Mouse (Mus musculus) WW6 (cell line): ENCODE measurements around the gene Spag5.

ENCODE experiments used
- DNase-seq: peaks from one replicate; pipeline ENCODE4 v3.0.0-alpha.2; 2013; ENCODE audit warnings: low read depth, low spot score

Gene Spag5

DNA sequence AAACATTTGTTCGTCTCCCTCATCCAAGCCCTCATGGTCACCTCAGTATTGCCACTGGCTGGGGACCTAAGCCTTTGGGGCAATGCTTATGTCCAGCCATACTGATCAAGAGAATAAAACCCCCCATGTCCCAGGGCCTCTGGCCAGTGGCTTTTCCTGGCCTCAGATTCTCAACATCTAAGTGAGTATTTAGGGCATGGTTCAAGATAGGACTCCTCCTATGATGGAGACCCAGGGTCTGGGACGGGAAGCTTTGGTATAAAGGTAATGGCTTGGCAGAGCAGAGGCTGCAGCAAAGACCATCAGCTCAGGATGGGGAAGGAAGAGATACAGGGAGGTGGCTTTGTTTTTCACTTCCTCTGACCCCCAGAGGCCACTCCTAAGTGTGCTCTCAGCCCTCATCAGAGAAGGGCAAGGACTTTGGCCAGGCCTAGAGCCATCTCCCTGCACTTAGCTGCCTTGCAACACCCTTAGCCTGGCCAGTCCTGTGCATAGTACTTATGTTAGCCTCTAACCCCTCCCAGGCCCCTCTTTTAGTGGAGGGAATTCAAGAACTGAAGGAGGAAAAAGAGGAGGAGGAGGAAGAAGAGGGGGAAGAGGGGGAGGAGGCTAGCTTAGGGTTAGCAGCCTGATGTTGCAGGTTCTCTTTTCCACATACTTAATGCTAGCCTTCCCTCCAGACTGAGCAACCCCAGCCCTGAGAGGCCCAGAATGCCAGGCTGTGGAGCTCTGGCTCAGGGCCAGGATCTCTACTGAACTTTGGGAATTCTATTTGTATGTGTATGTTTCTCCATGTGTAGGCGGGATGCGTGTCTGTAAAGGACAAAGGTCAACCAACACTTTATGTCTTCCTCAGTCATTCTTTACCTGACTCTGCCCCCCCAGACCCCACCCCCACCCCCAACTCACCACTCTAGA, 48.4 kb downstream of the Spag5 start:
- DNase-seq: no peak

DNA sequence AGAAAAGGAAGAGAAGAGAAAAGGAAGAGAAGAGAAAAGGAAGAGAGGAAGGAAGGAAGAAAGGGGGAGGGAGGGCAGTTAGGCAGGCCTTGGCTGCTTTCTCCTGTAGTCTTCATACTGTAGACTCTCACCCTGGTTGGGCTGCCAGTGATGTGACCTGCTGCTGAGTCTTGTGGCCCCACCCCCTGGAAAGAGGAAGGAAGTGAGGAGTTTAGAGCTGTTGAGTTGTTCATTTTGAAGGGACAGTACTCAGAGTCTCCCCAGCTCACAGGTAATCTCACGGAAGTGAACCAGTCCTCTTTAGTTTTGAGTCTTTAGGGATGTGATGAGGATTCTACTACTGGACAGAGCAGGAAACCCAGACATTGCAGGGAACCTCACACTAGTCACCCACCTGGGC, 51.8 kb downstream of the Spag5 start:
- no peak for DNase-seq

DNA sequence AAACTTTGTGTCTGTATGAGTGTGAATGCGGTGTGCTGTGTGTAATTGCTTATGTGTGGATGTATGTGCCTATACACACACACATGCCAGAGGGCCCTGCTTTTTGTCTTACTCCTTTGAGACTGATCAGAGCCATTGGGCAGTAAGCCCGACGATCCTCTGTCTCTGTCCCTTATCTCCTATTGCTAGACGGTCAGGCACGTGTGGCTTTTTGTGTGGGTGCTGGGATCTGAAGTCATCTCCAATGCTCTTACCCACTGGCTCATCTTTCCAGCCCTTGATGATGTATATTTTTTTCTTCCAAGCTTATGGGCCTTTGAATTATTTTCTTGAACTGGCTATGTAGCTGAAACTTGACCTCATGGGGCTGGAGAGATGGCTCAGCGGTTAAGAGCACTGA, 53.6 kb downstream of the Spag5 start:
- DNase-seq: no peak

DNA sequence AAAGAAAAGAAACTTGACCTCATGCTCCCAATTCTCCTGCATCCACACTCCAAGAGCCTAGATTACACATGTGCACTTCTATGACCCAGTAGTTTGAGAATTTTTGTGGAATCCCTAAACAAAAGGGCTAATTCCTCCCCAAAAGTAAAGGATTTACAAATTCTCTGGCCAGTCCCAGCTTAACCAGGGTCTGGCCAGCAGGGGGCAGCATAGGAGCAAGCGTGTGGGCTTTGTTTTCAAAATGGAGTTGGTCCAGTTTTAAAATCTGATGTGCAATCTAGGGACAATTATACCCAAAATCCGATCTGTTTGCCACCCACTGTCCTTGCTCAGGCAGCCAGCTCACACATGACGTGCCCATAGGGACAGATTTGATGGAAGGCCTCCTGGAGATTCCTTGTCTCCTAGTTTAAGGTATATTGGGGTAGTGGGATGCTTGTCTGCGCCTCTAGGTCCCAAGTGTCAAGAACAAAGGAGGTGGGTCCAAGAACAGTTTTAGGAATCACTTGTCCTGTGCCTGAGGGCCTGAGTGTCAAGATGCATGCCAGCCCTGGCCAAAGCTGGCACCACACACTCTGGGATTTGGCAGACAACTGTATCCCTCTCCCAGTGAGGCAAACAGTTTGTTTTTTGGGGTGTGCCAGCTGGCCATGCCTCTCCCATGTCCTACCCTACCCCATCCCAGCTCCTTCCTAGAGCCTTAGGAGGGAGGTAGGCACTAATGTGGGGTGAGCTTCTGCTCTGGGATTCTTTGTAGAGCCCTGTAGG, 54.3 kb downstream of the Spag5 start:
- DNase-seq: no peak

DNA sequence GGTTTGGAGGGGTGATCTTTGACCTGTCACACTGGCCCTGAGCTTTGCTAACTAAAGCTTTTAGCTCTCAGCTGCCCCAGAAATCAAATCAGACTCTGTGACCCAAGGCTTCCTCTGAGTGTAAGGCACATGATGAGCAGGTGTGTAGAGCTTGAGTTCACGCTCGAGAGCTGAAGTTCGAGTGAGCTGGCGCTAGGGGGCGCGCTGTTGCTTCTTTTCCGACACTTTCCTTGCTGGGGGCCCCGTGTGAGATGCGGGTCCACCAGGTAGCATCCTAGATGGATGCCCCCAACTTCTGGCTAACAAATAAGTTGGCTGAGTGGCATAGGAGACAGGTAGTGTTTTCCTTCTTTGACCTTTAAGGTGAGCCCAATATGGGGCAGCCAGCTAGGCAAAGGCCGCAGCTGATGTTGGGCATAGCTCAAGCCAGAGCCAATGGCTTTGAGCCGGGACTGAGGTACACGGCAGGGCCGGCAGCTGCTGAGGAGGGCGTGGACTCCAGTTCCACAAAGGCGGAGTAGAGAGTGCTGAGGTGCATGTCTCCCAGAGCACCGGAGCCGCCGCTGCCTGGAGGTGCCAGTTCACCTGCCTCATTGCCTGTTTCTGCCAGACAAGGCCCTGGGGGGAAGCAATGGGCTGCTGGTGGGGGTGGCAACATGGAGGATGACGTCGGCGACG, 57.1 kb downstream of the Spag5 start:
- peak; percentile 78 for DNase-seq

DNA sequence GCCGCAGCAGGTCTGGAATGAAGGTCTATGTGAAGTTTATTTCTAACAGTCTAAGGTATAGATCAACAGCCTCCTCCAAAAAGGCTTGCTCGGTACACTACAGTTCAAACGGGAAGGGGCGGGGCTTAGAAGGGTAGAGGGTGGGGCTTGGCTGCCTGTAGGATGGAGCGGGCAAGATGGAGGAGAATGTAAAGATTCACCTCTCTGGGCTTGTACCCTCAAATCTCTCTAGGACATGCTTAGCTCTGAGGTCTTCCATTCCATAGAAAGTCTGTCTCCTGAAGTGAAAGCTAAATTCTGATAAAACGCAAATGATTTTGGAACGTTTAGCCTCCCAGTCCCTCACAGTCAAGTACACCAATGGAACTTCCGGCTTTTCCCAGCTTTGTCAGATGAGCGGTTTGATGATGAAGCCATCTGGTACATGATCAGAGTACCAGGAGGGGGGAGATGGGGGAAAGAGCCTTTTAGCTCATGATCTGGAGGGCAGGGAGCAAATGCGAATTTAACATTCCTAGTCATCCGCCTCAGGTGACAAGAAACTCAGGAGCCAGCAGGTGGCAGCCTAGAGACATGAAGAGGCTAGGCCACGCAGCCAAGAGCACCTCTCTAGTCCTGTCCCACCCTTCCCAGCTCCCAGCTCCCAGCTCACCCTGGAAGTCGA, 58.9 kb downstream of the Spag5 start:
- DNase-seq: peak; percentile 79

DNA sequence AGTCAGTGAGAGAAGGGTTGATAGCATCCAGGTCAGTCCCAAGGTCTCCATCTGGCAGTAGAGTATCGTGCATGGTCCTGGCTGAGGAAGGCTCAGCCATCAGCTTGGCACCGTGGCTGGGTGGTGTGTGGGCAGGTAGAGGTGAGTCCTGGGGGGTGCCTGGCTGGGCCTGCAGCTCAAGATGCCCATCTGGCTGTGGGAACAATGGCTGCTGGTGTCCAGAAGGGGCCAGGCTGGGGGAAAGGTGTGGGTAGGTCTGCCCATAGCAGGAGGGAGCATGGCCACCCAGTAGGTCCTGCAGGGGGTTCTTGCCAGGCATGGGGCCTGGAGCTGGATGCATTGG, 59.4 kb downstream of the Spag5 start:
- no peak for DNase-seq

DNA sequence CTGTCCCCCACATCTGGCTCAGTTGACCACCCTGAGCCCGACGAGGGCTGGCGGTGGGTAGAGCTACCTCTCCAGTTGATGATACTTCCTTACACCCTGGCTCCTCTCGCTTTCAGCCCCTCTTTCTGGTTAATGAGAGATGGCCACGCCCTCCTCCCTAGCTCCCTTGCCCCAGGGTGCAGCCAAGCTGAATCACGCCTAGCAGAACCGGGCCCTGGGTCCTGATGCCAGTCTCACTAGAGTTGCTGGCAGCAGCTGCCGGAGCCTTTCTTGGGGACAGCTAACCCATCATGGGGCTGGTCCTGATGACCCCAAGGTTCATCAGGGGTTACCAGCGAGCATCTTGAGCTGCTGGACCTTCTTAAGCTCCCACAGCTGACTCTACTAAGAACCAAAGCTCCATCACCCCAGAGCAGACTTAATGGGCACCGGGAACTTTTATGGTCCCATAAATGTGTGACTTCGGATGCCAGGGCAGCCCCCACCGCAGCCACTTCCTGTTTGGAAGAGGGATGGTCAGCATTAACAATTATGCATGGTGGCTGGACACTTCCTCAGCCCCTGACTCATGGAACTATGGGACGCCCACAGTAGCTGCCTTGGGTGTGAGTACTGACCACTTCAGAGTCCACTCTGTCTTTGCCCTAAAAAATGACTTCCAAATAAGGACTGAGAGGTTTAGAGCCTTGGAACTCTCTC, 62.1 kb downstream of the Spag5 start:
- no peak for DNase-seq

DNA sequence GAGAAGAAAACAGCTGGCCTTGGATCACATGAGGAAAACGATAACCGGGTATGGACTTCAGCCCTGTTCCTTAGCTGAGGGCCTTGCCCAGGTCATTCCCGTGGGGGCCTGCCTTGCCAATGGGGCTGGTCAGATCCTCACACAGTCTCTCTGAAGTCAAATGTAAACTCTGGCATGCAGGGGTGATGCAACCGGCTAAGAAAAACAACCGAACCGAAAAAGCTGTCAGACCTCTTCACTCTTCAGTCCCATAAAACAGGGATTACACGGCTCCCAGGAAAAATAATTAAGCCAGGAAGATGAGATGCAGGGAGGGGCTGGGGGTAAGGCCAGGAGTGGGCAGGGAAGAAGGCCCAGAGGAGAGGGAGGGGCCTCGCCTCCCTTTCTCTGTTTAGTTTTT, 62.8 kb downstream of the Spag5 start:
- no peak for DNase-seq

DNA sequence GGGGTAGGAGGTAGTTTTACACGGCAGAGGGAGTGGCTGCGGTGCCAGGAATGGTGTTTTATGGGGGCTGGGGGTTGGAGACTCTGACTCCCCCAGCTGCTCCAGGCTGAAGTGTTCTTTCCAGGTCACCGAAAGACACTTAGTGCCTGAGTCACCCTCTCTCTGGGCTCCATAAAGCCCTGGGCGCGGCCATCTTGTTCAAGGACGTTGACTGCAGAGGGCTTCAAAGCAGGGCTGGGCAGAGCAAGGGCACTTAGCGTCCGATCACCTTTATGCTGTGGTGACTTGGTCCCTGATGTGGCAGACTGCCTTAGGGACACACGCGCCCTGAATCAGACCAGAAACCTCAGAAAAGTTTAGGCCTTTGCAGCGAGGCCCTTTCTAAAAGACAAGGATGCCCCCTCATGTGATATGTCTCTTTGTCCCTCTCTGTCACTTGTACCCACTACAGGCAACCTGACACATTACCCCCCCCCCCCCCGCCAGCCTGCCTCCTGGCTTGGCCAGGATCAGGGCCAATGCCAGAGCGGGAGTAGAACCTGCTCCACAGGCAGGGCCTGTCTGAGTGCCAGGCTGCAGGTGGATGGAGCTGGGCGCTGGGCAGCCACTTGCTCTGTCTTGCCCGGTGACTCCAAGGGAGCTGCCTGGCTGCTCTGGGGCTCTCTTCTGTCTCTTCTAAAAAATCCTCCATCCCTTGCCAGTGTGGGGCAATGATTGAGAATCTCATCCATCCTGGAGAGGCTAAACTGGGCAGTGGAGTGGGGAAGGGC, 66.3 kb downstream of the Spag5 start:
- no peak for DNase-seq

DNA sequence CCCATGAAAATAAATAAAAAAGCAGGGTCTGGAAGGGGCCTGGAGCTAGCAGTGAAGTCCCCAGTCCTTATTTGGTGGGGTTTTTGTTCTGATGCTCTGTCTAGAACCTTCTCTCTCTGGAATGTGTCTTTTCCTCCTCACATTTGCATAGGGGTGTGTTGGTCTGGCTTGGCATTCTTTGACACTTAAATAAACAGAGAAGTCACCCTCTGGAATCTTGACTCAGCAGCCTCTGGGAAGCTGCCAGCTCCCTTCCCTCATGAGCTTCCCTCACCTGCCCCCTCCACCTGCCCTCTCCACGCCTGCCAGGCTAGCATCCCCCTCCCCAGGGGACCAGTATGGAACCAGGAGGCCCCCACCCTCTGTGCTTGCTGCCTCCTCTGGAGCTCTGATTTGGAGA, 69.1 kb downstream of the Spag5 start:
- DNase-seq: no peak

DNA sequence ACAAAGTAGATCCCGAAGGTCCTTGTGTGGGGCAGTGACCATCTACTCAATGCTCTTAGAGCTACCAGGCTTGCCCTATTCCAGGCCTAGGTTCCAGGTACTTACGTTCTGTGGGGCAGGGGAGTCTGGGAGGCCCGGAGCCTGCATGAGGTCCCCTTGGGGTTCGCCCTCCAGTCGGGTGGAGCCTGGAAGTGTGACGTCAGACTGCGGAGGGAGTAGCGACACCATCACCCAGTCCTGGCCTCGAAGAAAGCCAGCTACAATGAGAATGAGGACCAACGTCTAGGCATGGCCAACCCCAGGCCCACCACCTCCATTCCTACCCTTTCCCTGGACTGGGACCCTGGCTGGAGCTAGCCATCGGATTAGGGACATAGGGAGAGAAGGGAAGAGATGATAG, 70.4 kb downstream of the Spag5 start:
- DNase-seq: no peak
